Mouse (Mus musculus) kidney, postnatal 36 days (tissue): Measurements from ENCODE around the gene Osbpl8.
"Not testable (repeated sequence)": the region's sequence is repeated elsewhere in the genome, so short reads cannot be mapped to it uniquely, and the experiment has no call there.

Experiments
- DNase-seq, 2 experiments: peaks; one replicate each; pipeline ENCODE4 v3.0.0; 2021 to 2022; ENCODE audit warnings: mixed read lengths in 2 of 2

The Osbpl8 gene

DNA sequence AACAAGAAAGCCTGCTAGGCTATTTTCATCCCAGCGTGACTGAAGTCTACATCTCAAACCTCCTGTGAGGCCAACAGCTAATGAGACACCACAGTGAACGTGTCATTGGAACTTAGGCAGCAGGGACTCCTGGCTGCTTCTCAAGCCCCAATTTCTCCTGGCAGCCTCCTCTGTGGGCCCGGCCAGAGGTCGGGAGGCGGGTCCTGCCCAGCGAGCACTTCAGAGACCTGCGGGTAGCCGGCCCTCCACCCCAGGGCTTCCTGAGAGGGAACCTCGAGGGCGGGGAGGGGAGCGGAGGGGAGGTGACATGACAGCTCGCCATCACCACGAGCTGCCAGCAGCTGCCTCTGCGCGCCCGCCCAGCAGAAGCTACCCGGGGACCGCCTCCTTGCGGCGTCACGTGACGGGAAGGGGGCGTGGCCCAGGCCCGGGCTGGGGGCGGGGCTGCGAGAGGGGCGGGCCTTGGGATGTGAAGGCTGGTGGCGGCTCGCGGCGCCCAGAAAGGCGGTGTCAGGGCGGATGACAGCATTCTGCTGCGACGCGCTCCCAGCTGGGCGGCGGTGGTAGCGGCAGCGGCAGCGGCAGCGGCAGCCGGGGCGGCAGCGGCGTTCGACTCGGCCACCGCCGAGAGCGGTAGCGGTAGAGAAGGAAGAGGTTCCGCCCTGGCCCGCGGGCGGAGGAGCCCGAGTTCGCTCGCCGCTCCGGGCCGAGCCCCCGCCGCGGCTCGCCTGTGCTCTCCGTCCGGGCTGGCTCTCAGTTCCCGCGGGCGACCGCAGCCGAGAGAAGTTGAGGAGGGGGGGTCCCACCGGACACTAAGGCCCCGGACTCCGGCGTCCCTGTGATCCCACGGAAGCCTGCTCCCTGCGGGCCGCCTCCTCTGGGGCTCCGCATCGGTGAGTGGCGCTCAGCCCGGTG lies at the start of gene Osbpl8:
Gene Osbpl8, plus strand, starts transcription at position 449 of the 915 bp plus-strand sequence.
- peak; percentile 98 to 99 for DNase-seq

GRCm38 (mm10) chr10:111117198-111117845 lies 47.2 kb upstream of the Osbpl8 start:
- peak; percentile 52 to 76 for DNase-seq

GRCm38 (mm10) chr10:111118292-111118691 lies 46.3 kb upstream of the Osbpl8 start:
- DNase-seq = peak in 1 of 2 experiments; percentile 47

GRCm38 (mm10) chr10:111118991-111119650 lies 45.4 kb upstream of the Osbpl8 start:
- DNase-seq = no peak

DNA sequence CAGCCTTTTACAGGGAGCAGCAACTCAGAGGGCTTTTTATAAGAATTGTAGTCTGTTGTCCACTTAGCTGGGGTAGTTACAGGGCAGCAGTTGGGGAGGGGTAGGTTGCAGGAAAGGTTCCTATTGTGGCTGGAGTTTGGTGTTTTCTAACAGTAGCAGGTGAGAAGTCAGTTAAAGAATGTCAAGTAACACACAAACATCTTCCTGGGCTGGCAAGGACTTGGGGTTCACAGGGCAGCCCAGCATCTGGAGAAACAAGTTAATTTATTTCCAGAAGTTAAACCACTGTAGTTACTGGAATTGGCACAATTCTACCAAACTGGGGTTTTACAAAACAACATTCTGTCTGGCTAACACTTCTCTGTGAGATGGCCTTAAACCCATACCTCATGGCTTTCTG lies 44.8 kb upstream of the Osbpl8 start:
- DNase-seq = peak; percentile 65 to 82

DNA sequence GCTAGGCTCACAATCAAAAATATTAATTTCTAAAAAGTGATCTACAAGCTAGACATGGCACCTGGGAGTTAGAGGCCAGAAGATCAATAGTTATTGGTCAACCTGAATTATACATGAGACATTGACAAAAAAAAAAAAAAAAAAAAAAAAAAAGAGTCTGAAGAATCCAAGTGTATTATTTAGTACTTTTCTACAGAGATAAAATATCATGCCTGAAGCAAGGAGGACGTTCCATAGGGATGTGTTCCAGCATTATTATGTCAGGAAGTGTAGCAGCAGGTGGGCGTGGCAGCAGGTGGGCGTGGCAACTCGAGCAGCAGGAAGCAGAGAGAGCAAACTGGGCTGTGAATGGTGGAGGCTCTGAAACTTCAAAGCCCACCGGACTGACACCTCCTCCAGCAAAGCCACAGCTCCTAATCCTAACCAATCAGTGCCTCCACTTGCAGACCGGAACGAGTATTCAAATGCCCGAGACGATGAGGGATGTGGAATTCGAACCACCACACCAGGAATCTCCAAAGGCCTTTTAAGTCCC lies 41.6 kb upstream of the Osbpl8 start:
- DNase-seq = no peak

DNA sequence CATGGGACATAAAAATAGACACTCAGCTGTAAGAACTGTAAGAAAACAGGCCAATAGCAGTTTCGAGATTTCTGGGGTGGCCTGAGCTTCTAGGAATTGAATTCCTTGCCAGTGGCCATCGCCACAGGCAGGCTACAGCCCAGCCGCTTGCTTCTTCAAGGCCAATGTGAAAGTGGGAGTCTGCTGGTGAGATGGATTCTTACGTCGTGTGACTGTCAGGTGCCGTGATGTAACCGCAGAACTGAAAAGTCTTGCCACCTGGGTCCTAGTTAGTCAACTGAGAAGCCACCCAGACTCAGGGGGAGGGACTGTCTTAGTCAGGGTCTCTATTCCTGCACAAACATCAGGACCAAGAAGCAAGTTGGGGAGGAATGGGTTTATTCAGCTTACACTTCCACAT lies 40.4 kb upstream of the Osbpl8 start:
- DNase-seq = no peak

- DNase-seq = no peak
These were observed 39.7 kb upstream of the Osbpl8 start for GRCm38 (mm10) chr10:111124767-111125315.

DNA sequence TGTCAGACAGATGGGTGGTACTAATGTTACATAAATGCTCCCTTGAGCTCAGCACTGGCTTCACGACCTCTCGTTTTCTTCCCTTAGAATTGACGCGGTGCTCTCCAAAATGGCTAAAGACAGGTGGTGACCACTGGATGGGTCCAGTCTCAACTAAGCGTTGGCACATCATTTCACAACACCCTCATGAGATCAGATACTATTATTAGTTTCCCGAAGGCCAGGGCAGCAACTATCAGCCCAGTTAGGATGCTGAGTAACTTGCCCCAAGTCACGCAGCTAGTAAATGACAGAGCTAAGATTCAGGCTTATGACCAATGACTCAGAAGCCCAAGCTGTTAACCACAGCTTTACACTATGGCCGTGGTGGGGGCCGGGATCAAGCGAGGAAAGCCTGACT lies 37.2 kb upstream of the Osbpl8 start:
- DNase-seq = no peak

DNA sequence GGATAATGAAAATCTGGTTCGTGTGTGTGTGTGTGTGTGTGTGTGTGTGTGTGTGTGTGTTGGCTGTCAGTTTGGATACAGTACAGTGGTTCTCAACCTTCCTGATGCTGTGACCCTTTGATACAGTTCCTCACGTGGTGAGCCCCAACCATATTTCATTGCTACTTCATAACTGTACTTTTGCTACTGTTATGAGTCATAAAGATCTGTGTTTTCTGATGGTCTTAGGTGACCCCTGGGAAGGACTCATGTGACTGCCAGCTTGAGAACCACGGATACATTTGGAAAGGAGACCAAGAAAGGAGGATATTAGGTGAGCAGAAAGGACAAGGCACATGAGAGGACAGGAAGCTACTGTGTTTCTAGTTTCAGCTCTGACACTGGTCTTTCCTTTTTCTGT lies 36.1 kb upstream of the Osbpl8 start:
- DNase-seq = no peak

DNA sequence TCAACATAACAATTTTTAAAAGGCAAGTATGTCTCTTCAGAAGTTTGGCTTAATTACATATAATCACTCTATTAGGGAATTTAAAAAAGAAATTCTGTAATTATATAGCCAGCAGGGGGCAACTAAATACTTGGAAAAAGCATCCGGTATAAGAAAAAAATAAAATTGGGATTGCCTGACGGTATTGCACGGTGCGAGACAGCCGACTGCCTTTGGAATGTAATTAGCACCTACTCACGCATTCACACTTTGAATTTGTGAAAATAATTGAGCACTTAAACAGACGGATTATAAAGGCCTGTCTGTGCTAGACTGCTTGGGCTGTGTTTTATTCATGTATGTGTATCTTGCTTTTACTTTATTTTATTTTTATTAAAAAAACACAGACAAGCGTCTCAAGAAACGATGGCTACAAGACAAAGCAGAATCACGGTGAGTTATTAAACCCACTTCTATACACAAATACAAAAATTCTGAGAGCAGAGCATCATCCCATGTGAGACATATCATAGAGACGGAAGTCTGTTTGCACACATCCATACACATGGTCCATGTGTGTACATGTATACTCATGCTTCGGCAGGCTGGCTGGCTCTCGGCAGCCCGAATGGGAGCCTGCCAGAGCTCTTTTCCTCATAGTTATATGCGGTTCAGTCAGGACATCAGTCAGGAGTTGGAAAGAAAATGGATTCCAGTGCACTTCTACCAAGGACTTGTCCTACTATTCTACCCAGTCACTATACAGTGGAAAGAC lies 34.5 kb upstream of the Osbpl8 start:
- DNase-seq = no peak

DNA sequence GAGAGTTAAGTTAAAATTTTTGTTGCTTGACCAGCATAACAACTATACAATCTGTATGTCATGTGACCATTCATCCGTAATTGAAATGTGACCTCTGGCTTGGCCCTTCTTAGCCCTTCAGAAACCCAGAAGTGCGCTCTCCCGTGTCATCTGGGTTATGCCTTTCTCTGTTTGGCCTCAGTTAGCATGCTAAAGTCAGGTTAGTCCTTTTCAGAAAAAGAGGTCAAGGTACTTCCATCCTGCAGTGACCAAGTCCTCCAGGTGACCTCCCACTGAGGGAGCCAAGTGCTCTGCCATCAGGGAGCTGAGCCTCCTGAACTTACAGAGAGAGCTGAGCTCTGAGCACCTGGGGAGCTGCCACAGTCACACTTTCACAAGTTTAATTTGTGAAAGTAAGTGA lies 33.7 kb upstream of the Osbpl8 start:
- peak; percentile 66 to 75 for DNase-seq

DNA sequence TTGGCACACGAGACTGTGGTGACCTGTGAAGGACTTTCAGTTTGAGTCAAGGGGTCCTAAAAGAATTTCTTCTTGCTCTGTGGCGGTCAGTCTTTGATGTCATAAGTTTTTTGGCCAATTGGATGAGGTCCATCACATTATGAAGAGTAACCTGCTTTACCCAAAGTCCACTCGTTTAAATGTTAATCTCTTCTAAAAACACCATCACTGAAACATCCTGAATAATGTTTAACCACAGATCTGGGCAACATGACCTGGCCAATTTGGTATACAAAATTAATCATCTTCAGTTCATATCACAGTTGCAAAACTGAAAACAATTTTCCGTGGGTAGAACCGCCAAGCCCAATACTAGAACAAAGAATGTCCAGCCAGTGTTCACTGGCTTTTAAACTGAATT lies 31.3 kb upstream of the Osbpl8 start:
- peak in 1 of 2 experiments; percentile 79 for DNase-seq

DNA sequence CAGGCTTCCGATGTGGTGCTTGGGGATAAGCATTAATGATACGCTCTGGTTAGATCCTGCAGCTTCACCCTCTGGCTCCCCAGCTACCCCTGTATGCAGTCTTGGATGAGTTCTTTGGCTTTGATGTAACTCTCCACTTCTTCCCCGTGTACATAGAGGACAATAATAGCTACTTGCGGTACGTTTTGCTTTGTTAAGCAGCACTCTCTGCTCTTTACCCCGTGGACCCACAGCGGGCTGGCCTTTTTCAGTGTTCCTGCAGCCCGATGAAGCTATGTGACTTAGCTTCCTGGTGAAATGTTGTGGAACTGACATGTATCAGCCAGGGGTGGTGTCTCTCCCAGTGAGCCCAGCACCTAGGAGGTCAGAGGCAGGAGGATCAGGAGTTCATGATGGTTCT lies 30.6 kb upstream of the Osbpl8 start:
- DNase-seq = peak; percentile 71 to 84

DNA sequence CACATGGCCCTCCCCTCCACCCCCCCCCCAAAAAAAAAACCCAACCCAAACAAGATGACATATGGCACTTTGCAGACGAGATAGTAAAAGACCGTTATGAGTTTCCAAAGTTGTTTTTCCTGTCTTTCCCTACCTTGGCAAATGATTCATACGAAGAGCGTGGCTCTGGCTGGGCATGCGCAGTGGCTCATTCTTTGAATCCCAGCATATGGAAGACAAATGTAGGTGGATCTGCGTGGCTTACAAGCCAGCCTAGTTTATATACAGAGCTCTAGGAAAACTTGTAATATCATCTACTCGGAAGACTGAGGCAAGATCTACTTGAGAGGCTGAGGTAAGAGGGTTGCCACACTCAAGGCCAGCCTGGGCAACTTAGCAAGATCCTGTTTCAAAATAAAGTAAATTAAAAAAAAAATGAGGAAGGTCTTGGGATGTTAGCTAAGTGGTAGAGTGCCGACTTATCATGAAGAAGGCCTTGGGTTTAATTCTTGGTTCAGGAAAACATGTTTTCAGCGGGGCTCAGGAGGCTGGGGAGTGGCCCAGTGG lies 30.1 kb upstream of the Osbpl8 start:
- peak in 1 of 2 experiments; percentile 37 for DNase-seq

- not testable (repeated sequence) for DNase-seq
These were observed 28.2 kb upstream of the Osbpl8 start for GRCm38 (mm10) chr10:111136306-111136705.

GRCm38 (mm10) chr10:111137905-111138304 lies 26.6 kb upstream of the Osbpl8 start:
- DNase-seq = no peak

GRCm38 (mm10) chr10:111139170-111139569 lies 25.4 kb upstream of the Osbpl8 start:
- peak; percentile 37 to 39 for DNase-seq

DNA sequence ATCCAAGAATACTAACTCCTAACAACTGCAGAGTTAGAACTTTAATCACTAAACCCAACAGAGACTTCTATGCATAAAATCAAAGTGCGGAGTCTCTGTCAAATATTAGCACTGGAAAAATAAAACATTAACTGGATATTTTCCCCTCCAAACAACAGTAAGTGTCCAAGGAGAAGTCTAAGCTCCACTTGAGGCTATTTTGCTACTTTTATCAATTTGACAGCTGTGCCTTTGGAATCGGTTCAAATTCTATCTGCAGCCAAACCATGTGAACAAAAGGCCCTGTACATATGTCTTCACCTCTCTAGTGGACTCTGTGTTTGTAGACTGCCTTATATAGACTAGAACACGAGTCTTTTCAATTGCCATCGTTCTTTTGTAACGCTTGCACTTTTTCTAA lies 24.7 kb upstream of the Osbpl8 start:
- DNase-seq = peak; percentile 27 to 72

- DNase-seq = no peak
These were observed 20.1 kb upstream of the Osbpl8 start for GRCm38 (mm10) chr10:111144371-111144959.

- DNase-seq = peak in 1 of 2 experiments; percentile 62
These were observed 14.8 kb upstream of the Osbpl8 start for GRCm38 (mm10) chr10:111149761-111150160.
